Mouse (Mus musculus) urinary bladder, adult 2 months (tissue): ENCODE results near the gene Serpina6. TPM values are rescaled to one million over a fixed set of nuclear protein-coding genes. Genes with fewer than 3 reads are reported as not detected.
A peak's percentile ranks its signal among the peaks of the same experiment; 100 is the strongest.

Experiments
- DNase-seq: peaks from one replicate; pipeline ENCODE4 v3.0.0; 2022; ENCODE audit warnings: low spot score
- polyA plus RNA-seq: library from polyadenylated mRNA; depleted of rRNA; stranded (reverse); fragments of >200 nt; gene quantifications from 2 replicates; pipeline ENCODE4 v1.2.3, GENCODE M21; 2012; rRNA removed

Gene Serpina6
- polyA plus RNA-seq, 1 experiment = not detected

DNA sequence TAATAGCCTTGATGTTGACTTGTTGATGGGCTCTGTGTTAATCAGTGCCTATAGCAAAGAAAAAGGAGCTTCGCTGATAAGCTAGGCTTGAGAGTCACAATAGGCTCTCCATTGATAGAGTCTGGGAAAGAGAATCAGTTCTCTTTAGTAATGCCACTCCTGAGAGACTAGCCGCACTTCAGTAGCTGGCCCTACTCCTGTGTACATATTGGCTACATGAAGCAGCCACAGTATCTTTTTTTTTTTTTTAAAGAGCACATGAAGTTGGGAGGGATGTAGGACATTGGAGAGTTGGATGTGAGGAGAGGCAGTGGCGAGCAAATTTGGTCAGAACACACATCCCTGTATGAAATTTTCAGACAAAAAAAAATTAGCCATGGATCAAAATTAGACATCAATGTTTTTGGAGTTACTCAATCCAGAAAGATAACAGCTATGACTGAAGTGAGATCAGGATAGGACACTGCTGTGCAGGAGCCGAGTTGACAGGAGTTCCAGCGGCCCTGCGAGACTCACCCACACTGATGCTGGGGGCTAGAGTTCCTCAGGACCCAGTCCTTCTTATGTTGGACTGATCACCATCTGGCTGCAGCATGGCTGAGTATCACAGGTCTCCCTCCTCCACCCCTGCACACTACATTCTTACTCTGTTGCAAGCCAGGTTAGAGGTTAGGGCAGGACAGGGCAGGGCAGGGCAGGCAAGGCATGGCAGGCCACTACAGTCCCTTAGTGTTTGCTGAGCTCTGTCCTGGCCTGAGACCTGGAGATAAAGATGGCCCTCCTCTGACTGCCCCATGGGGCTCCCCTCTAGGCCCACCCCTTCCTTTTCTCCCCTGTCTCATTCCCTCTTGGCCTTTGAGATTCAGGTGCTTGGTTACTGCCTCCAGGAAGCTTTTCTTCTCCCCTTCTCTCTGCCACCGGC is 1.6 kb downstream of the Serpina6 start:
- no peak for DNase-seq

- no peak for DNase-seq
Observed at GRCm38 (mm10) chr12:103653836-103654235, 3.2 kb downstream of the Serpina6 start.

- DNase-seq = no peak
Observed at GRCm38 (mm10) chr12:103646314-103646713, 10.7 kb downstream of the Serpina6 start.

- DNase-seq = no peak
Observed at GRCm38 (mm10) chr12:103644601-103645000, 12.4 kb downstream of the Serpina6 start.

GRCm38 (mm10) chr12:103643818-103644217 is 13.2 kb downstream of the Serpina6 start:
- DNase-seq = no peak

GRCm38 (mm10) chr12:103643336-103643735 is 13.7 kb downstream of the Serpina6 start:
- peak; percentile 72 for DNase-seq

- no peak for DNase-seq
Observed at GRCm38 (mm10) chr12:103635846-103636245, 21.2 kb downstream of the Serpina6 start.

- no peak for DNase-seq
Observed at GRCm38 (mm10) chr12:103634430-103634829, 22.6 kb downstream of the Serpina6 start.

GRCm38 (mm10) chr12:103631203-103631612 is 25.8 kb downstream of the Serpina6 start, which contains the start of gene Serpina10:
Gene Serpina10, minus strand, starts transcription at chr12:103631444.
- no peak for DNase-seq

DNA sequence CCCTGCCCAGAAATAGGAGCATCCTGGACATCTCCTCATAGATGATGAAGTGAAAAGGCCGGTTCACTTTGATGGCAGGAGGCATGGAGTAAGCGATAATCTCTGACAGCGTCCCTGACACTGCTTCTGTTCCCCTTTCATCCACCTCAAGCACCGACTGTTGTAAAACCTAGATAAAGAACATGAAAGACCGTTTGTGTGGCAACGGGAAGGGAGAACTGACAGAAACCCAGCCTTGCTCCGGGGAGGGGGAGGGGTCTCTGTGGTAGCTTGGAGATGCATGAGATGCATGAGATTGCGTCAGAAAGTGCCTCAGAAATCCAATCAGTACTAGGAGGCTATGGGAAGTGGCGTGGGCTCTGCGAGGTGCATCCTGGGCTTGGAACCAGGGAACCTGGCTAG is 40.2 kb downstream of the Serpina6 start:
- no peak for DNase-seq

DNA sequence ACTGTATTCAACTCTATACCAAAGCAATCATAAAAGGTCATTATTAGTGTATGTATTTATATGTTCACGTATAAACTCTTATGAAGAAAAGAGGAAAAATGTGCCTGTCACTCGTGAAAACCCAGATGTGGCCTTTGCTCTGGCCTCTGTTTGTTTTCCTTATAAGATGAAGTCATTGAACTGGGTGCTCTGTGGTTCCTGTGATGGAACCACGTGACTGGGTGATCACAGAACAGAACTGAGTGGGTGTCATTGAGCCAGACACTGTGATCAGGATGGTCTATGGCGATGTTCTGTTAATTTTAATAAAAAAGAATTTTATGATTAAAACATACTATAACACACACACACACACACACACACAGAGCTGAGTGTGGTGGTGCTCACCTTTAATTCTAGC is 41.3 kb downstream of the Serpina6 start:
- DNase-seq = no peak

DNA sequence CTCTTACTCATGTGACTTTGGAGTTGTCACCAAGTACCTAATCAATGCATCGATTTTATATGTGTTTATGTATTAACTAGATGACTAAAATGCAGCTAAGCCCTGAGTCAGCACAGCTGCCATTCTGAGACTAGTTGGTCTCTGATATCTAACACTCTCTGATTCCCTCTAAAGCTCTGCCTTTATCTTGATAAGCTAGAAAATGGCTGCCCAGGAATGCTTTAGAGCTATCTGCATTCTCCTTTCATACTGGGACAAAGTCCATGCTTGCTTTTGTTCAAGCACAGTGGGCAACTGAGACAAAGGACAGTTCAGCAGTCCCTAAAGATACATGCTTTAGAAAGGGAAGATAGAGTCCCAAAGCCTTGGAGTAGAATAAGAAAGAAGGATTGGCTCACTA is 41.9 kb downstream of the Serpina6 start:
- DNase-seq = no peak

GRCm38 (mm10) chr12:103601839-103602238 is 55.2 kb downstream of the Serpina6 start:
- DNase-seq = no peak

- no peak for DNase-seq
Observed at GRCm38 (mm10) chr12:103600364-103600763, 56.6 kb downstream of the Serpina6 start.

DNA sequence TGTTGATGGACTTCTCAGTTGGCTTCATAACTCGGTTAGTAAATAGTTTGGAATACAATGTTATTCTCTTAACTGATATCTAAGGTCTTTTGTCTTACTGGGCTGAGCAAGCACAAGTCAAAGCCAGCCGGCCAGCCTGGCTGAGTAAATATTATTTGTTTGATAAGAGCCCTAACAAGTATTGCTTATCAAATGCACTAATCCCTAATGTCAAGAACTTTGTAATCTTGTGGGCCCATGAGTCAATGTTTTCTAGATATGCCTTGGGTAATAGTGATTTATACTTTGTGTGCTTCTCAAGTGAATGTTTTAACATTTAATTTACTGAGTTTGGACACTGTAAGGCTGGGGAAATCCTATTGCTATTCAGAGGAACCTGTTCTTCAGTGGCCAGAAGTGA is 58.6 kb downstream of the Serpina6 start:
- DNase-seq = no peak

Other genes with a start within 250 kb of the Serpina6 start
- gene 9330161L09Rik, start 249.4 kb downstream of the Serpina6 start, polyA plus RNA-seq = 0.49 and 0.59 TPM in 2 replicates
- 59.5 and 69.6 TPM in 2 replicates for gene Ddx24, start 231.4 kb downstream of the Serpina6 start, polyA plus RNA-seq
- gene Ifi27, start 223.0 kb downstream of the Serpina6 start, polyA plus RNA-seq = 201 and 267 TPM in 2 replicates
- gene Ifi27l2a, start 213.5 kb downstream of the Serpina6 start, polyA plus RNA-seq = 417 and 461 TPM in 2 replicates
- 0.57 and 0.78 TPM in 2 replicates for gene Ifi27l2b, start 200.0 kb downstream of the Serpina6 start, polyA plus RNA-seq
- 2.9 and 3.8 TPM in 2 replicates for gene Ppp4r4, start 124.9 kb downstream of the Serpina6 start, polyA plus RNA-seq
- gene Serpina10, start 25.8 kb downstream of the Serpina6 start, polyA plus RNA-seq = not detected in 2 replicates
- not detected in 2 replicates for gene Serpina16, start 18.9 kb upstream of the Serpina6 start, polyA plus RNA-seq
- gene Serpina1f, start 38.3 kb upstream of the Serpina6 start, polyA plus RNA-seq = not detected in 2 replicates
- gene Serpina1d, start 116.4 kb upstream of the Serpina6 start, polyA plus RNA-seq = not detected in 2 replicates
- 0.18 TPM in 1 of 2 replicates, not detected in the other for gene Serpina1b, start 173.2 kb upstream of the Serpina6 start, polyA plus RNA-seq
- 0.28 TPM in 1 of 2 replicates, not detected in the other for gene Serpina1a, start 206.3 kb upstream of the Serpina6 start, polyA plus RNA-seq
- gene Serpina1c, start 247.7 kb upstream of the Serpina6 start, polyA plus RNA-seq = 0.07 TPM in 1 of 2 replicates, not detected in the other